Mouse (Mus musculus) heart, postnatal 0 days (tissue): ENCODE results near the gene Eed.

Experiments
- CTCF ChIP-seq: IDR thresholded peaks from 2 replicates; pipeline ENCODE4 v1.5.1; 2016; ENCODE audit warnings: antibody characterized with exemption, control low read depth, low read depth
- EP300 ChIP-seq: IDR thresholded peaks from 2 replicates; pipeline ENCODE4 v1.6.1; 2016; ENCODE audit warnings: antibody characterized with exemption, low read depth

- TF ChIP-seq CTCF (no peak), EP300 (no peak)
These were observed 57.2 kb downstream of the Eed start for GRCm38 (mm10) chr7:89923441-89924180.
